Mouse (Mus musculus): ENCODE data around the gene Rptor. TPM values are rescaled to one million over a fixed set of nuclear protein-coding genes. Genes with fewer than 3 reads are reported as not detected.

The Rptor gene
- total RNA-seq, 2 experiments from 2014 or later: 25.7 to 26.9 TPM

DNA sequence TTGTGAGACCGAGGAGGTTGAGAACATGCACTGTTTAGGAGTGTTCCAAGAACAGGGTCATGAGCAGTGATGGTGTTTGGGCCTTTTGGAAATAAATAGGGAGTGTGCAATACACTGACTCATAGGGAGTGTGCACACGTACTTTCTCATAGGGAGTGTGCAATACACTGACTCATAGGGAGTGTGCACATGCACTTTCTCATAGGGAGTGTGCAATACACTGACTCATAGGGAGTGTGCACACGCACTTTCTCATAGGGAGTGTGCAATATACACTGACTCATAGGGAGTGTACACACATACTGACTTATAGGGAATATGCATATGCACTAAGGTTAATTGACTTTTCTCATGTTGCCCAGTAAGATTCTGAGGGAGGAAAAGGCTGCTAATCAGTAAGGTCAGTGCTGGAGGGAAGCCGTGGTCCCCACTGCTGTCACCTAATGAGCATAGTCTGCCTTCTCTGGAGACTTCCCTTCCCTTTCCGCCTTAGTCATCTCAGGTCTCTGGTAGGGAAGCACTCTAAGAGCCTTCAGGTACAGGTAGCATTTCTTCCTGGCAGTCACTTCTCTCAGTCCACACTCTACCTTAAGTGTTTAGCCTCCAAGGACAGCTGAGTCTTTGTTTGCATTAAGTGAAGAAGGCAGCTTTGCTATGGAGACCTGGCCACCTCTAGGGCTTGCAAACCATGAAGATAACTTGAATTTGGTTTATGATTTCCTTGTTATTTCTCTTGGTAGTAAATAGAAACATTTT is 113.3 kb downstream of the Rptor start:
- no peak for DNase-seq
- intact Hi-C loops (cut with DNase I; ENCODE audit: low total_unique reads): no loop called here

DNA sequence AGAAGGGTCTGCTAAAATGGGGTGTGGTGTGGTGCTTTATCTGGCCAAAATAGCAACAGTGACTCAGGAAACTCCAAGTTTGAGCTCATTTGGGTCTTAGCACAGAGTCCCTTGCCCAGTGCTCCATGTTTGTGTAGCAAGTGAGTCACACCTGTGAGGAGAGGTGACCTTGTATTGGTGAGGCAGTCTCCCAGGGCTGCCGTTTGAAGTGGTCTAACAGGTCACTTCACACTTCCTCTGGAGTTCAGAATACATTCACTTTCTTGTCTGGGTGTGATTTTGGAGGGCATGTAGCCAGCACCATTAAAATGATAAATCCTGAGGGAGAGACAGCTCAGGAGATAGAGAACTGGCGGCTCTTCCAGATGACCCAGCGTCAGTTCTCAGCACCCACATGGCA is 115.4 kb downstream of the Rptor start:
- no peak for DNase-seq
- intact Hi-C loops (cut with DNase I; ENCODE audit: low total_unique reads): no loop called here

DNA sequence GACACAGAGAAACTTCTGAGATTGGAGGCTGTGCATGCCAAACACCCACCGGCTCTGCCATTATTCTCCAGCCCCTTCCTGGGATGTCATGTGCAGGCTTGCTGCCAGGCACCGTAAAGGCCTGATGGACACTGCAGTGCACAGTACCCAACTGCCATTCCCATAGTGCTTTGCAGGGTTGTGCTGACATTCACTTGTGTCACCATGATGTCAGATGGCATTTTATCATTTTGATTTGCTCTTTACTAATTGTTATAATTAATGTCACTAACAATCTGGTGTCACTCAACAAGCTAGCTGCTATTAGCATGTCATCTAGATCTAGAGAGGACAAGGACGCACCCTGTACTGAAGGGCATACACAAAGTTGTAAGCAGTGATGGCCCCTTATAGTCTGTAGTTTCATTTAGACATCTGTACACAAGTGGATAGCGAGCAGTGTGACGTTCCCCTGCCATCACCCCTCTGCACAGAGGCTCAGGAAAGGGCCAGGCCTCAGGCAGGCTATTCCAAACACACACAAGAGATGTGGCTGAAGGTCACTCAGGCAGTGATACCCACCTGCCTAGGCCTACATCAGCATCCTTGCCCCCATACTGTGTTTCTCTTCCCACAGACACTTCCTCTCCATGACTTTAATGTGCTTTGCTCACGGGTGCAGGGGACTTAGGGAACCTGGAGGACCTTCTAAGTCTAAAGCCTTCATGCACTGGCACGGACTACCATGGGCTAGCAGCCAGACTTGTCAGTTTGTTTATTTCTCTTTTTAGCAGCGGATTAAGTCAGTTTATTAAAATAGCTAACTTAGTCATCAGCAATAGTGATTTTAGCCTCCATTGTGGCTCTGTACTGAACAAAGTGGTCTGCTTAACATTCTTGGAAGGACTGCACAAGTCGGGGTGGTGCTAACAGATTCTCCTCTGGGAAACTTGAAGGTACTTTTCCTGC is 117.7 kb downstream of the Rptor start:
- peak; percentile 30 for DNase-seq
- intact Hi-C loops (cut with DNase I; ENCODE audit: low total_unique reads): no loop called here

DNA sequence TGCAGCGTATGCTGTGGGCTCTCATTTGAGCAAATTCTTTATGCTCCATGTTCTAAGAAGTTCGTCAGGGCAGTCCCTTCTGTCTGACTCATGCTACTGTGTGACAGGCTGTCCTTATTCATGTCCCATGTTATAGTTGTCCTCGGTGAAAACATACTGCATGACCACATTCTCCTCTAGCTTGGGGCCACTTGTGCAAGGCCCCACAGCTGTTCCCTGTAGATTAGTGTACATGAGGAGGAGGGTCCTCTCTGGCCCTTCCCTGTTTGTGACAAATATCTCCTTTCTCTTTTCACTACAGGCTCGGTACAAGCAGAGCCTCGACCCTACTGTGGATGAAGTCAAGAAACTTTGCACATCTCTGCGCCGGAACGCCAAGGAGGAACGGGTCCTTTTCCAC is 122.0 kb downstream of the Rptor start:
- no peak for DNase-seq
- intact Hi-C loops (cut with DNase I; ENCODE audit: low total_unique reads): no loop called here

DNA sequence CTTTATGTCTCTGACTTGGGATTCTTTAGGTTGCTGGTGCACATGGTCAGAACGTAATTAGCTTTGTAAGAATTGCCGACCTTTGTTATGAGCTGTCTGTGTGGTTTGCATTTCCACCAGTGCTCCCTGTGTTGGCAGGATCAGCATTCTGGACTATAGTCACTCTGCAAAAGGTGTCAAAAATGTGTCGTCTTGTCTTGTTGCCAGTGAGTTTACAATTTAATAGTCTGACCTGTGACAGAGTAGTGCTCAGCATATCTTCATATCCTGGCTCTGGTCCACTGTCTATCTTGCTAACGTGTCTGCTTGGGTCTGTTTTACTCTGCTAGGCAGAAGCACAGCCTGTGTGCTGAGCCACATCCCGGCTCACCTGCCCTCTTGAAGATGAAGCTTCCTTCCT is 128.7 kb downstream of the Rptor start:
- no peak for DNase-seq
- intact Hi-C loops (cut with DNase I; ENCODE audit: low total_unique reads): no loop called here

DNA sequence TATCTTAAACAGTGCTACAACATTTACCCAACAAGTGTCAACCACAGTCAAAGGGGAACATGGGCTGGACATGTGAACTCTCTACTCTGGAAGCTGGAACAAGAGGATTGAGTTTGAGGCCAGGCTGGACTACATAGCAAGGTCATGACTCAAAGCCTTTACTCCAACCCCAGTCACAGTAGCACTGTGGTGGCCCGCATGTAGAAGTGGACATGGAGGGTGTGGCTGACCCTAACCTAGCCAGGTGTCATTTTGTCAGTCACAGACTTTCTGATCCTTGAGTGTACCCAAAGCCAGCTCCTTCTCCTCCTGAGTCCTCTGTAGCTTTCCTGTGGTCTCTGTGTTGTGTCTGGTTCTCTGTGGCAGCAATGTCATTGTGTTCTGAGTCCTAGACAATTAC is 129.7 kb downstream of the Rptor start:
- intact Hi-C loops (cut with DNase I; ENCODE audit: low total_unique reads): no loop called here
- DNase-seq: no peak

DNA sequence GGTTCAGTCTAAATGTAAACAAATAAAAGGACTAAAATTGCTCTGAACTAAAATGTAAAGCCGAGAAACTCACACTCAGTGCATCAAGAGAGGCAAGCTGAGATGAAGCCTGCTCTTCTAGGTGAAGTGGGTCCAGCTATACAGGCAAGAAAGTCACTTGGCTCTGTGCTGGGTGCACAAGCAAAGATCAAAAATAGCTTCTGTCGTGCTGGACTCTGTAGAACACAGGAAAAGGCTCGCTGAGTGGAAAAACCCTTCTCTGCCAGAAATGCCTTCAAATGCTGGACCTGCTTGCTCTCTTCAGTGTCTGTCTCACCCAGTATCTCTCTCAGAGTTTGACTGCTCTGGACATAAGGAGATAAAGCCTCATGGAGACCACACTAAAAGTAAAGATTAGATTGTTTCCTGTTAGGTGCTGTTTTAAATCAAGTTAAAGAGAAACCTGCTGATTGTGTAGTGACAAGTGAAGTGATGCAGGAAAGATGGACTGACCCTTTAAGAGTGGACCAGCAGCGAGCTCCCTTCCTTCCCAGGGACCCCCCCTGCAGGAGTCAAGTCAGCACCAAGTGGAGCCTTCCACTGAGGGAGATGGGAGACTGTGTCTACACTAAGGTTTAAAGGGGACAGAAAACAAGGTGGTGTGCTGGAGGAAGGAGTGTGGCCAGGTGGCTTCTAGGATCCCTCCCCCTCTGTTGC is 130.4 kb downstream of the Rptor start:
- DNase-seq: no peak
- intact Hi-C loops (cut with DNase I; ENCODE audit: low total_unique reads): no loop called here

DNA sequence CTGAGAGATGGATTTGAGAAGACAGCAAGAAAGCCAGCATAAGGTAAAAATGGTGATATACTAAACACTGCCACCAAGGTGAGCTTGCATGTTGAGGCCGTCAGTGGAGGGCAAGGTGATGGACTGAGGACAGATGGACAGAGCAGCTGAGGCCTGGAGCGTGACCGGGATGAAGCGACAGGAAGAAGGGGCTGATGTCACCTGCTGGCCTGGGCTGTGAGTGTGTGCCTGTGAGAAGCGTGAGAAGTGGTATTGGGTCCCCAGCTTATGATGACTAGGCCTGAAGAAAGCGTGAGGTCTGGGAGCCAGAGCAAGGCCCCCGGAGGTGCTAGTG is 130.9 kb downstream of the Rptor start:
- intact Hi-C loops (cut with DNase I; ENCODE audit: low total_unique reads): no loop called here

DNA sequence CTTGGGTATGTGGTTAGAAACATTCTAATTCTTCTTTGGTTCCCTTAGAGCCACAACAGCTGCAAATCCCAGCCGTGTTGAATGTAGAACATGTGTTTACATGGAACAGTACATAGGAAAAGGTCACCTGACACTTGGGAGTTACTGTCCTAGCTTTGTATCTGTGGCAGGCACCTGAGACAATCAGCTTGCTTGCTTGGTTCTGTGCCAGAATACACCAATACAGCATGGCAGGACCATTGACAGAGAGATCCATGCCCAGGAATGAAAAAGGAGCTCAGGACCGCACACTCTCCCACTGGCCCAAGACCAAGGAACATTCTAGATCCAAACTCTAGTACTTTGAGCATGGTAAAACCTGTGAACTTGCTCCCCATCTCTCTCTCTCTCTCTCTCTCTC is 132.4 kb downstream of the Rptor start:
- intact Hi-C loops (cut with DNase I; ENCODE audit: low total_unique reads): no loop called here
- DNase-seq: no peak

More for the DNA sequence above, 130.9 kb downstream of the Rptor start:
- DNase-seq: no peak

DNA sequence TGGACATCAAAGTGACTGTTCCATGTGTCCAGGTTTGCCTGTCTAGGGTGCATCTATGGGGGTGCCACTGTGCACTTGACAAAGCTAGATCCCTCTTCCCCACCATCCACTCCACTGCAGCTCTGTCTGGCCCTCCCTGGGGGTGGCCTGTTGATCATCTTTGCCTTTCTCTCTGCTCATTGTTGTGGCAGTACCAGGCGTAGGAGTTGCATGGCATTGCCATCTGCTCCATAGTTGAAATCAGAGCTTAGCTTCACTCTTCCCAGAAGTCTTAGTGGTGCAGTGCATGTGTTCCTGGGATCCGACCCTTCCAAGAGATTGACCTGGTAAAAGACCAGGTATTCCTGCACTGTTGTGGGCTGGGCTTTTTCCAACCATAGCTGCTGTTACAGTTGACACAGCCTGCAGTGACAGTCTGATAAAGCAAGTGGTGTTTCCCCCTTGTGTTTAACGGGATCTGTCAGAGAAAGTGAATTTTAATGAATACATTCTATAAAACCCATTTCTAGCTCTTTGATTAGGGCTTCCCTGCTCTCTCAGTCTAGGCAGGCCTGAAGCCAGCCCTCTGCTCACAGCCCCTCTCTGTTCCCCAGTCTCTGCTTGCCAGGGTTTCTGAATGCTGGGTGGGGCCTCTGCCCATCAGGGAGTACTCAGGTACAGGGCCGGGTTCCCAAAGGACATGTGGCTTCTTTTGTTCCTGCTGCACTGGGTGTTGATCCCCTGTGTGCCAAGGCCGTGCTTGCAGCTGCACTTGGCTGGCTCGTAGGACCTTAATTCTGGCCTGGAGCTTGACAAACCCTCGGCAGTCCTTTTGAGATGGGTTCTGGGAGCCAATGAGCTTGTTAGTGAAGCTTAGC is 136.5 kb downstream of the Rptor start:
- DNase-seq: no peak
- intact Hi-C loops (cut with DNase I; ENCODE audit: low total_unique reads): no loop called here

DNA sequence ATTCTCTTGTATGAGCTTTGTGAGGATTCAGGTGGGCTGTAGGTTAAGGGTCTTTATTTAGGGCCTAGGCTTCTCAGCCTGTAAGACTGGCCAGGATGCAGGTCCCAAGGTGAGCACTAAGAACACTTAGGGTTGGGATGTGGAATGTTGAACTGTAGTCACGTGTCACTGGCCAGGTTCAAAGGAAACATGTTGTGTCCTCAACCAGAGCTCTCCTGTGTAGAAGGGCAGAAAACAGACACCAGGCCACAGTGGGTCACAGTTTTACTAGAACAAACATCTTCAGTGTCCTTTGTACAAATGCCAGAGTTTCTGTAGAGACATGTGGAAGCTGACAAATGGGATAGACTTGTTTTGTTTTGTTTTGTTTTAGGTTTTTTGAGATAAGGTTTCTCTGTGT is 138.7 kb downstream of the Rptor start:
- intact Hi-C loops (cut with DNase I; ENCODE audit: low total_unique reads): no loop called here
- no peak for DNase-seq

DNA sequence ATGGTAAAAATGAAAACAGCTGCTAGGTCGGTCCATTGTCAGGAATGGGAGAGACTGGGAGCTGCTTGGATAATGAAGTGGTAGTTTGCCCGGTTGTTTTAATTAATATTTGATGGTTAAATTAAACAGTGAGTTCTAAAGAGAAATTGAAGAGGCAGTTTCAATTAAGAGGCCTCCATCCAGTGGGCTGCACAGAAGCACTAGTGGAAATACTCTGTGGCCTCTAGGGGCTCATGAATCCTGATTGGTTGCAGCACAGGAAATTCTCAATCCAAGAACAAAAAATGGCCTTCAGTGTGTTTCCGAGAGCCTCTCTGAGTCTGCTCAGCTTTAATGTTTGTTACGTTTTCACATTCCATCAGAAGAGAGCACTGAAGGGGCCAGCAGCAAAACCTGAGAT is 141.7 kb downstream of the Rptor start:
- intact Hi-C loops (cut with DNase I; ENCODE audit: low total_unique reads): no loop called here
- no peak for DNase-seq

DNA sequence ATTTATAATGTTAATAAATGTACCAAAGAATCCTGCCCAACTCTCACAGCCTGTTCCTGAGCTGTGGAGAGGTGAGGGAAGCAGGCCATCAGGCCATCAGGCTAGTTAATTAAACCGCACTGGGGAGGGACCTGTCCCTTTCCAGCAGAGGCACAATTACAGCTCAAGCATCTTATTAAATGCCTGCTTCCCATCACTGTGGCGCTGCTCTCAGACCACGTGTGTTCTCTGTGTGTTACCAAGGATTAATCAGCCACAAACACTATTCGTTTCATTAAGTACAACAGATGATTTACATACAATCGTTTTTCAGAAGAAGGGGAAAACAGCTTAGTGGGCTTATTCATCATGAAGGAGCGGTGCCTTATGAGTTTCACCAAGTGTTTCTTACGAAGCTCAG is 142.6 kb downstream of the Rptor start:
- intact Hi-C loops (cut with DNase I; ENCODE audit: low total_unique reads): no loop called here
- no peak for DNase-seq

DNA sequence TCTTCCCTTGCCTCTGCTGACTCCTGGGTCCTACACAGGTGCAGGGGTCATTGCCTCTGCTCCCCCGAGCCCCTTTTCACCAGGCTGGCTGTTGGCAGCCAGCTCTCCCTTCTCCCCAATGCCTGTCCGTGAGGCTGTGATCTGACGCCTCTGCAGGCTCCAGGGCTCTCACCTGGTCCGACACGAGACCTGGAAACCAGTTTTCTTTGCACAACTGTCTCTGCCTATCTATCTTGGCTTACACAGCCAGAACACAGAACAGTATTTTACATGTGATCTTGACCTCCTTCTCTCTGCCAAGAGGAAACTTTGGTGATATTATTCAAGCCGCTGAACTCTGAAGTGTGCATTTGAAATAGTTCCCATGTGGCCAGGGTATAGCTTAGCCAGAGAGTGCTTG is 151.8 kb downstream of the Rptor start:
- no peak for DNase-seq
- intact Hi-C loops (cut with DNase I; ENCODE audit: low total_unique reads): no loop called here

DNA sequence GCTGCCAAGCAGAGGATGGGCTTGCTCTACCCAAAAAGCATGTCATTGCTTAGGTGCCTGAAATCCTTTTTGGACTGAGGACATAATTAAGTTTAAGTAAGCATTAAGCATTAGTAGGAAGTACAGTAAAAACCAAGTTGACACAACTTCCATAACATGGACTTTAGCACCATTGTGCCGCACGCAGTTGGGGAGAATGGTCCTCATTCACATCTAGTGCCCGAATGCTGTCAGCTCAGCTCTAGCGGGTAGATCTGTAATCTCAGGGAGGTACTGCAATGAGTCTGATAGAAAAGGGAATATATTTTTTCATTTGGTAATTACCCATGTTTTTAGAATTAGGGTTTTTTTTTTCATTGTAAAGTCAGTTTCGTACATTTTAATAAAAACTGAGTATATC is 155.5 kb downstream of the Rptor start:
- DNase-seq: no peak
- intact Hi-C loops (cut with DNase I; ENCODE audit: low total_unique reads): no loop called here

DNA sequence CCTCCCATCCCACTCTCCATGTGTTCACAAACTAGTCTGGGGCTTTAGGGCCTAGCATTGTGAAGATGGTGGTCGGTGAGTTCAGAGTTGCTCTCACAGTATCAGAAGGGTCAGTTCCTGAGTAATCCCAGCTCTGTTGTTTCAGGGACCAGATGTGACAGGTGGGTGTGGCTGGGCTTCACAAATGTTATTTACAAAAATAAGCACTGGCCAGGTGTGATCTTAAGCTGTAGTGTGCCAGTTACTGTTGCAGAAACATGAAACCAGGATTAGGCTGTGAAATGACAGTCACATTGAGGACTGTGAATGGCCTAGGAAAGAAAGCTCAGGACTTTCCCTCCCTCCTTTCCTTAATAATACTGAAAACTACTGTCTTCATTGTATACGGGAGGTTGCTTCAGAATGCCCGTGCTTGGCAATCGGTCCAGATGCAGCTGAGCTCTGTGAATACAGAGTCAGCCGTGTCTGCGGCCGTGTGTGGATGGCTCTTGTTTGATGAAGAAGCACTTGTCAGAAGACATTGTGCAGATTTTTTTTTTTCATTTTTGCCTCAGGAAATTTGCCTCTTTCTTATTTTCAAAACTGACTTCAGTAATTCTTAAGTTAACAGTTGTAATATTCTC is 156.1 kb downstream of the Rptor start:
- DNase-seq: no peak
- intact Hi-C loops (cut with DNase I; ENCODE audit: low total_unique reads): no loop called here

DNA sequence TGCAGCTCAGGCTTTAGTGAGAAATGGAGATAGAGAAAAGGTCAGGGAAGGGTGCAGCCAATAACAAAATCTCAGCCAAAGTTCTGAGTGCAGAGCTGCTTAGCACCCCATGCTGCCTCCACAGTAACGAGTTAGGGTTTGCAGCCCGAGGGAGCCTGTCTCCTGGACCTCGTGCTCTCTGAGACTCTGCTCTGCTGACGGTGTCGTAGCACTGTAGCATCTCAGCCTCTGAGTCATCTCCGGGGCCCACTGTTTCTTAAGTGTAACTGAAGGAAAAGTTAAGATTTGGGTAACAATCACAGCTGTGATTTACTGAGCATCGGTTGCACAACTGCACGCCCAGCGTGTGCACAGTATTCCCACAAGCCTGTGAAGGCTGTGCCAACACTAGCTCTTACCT is 160.2 kb downstream of the Rptor start:
- intact Hi-C loops (cut with DNase I; ENCODE audit: low total_unique reads): no loop called here
- no peak for DNase-seq

DNA sequence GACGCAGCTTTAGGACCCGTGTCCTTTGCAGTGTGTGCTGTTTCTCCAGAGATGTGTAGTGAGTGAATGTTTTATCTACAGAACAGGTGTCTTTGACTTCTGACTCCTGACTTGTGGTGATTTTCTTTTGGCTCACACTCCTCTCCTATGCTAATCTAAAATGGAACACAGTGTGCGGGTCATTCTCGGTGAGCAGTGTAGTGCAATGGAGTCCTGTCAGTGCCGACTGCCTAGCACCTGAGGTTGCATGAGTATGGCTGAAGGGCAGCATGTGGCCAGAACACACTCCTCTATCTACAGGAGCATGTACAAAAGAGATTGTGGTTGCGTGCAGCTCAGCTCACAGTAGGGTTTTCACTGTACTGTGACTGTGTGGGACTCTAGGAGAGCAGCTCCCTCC is 163.3 kb downstream of the Rptor start:
- intact Hi-C loops (cut with DNase I; ENCODE audit: low total_unique reads): no loop called here
- DNase-seq: no peak

DNA sequence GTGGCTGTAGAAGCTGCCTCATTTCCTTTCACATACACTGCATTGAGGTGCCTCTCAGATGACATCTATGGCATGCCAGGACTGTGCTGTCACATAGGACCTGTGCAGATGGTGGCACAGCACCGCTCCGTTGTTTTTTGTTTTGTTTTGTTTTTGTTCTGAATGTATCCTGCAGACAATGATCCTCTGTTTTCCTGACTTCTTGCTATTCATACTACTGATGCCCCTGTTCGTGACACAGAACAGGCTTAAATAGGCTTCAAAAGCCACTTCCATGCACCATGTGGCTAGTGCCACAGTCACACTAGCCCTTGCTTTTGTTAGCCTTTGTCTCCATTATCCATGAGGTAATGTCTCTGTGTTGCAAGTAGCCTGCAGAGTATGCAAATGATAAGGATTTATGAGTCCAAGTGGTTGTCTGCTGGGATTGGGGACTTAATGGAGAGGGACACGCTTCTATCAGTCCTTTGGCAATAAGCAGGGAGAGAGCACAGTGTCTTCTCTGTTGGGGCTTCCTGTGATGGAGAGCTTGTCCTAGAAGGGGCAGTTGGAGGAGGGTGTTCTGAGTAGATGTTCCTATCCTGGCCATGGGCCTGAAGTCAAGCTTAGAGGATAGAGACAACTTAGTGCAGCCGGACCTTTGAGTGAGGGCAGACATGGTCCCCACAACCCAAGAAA is 164.2 kb downstream of the Rptor start:
- intact Hi-C loops (cut with DNase I; ENCODE audit: low total_unique reads): no loop called here
- DNase-seq: no peak

All from gastrocnemius, postnatal 14 days (tissue).